Mouse (Mus musculus): ENCODE results near the gene Camta2. TPM values are rescaled to one million over a fixed set of nuclear protein-coding genes. Genes with fewer than 3 reads are reported as not detected.

The Camta2 gene
- polyA plus RNA-seq, 1 experiment from 2014 or later, result 8.7 TPM

- Histone ChIP-seq H3K9ac (ENCODE audit: low read length) (peak overlapping the region; percentile 97), H3K36me3 (ENCODE audit: control insufficient read depth, insufficient read depth, low read length) (peaks cover 28% of the 10 kb centered on the region), H3K9me3 (replicated peaks; ENCODE audit: control insufficient read depth, low read length) (no peaks in the 10 kb centered on the region), H3K4me3 (ENCODE audit: low read depth, low read length) (peak overlapping the region; percentile 100), H3K4me1 (ENCODE audit: control insufficient read depth, insufficient read depth, low read length) (peaks cover 21% of the 10 kb centered on the region), H3K4me2 (ENCODE audit: low read length) (peak overlapping the region; percentile 91), H3K27me3 (replicated peaks; ENCODE audit: control insufficient read depth, insufficient read depth, low read length) (no peaks in the 10 kb centered on the region), H3K27ac (ENCODE audit: low read depth, low read length) (peak overlapping the region; percentile 95)
- peak; percentile 89 for DNase-seq (ENCODE audit: low spot score)
- peak; percentile 64 for ATAC-seq
- WGBS, result under 1% methylated on average over 48 of the region's 48 CpGs
Observed at GRCm38 (mm10) chr11:70654923-70655570, 32.9 kb downstream of the Camta2 start.

GRCm38 (mm10) chr11:70654198-70654922 is 33.5 kb downstream of the Camta2 start, which contains the start of gene Pfn1:
Gene Pfn1, minus strand, starts transcription at chr11:70654644.
- Histone ChIP-seq H3K9me3 (replicated peaks; ENCODE audit: control insufficient read depth, low read length) (no peaks in the 10 kb centered on the region), H3K4me3 (ENCODE audit: low read depth, low read length) (peak within 1 kb of the TSS; percentile 100), H3K4me2 (ENCODE audit: low read length) (peak within 1 kb of the TSS; percentile 91), H3K27me3 (replicated peaks; ENCODE audit: control insufficient read depth, insufficient read depth, low read length) (no peaks in the 10 kb centered on the region), H3K27ac (ENCODE audit: low read depth, low read length) (peak within 1 kb of the TSS; percentile 95), H3K4me1 (ENCODE audit: control insufficient read depth, insufficient read depth, low read length) (peaks cover 21% of the 10 kb centered on the region), H3K9ac (ENCODE audit: low read length) (peak within 1 kb of the TSS; percentile 97), H3K36me3 (ENCODE audit: control insufficient read depth, insufficient read depth, low read length) (peaks cover 35% of the 10 kb centered on the region)
- ATAC-seq, result peak; percentile 69
- WGBS, result under 1% methylated on average over 43 of the region's 61 CpGs
- DNase-seq (ENCODE audit: low spot score), result peak; percentile 89

DNA sequence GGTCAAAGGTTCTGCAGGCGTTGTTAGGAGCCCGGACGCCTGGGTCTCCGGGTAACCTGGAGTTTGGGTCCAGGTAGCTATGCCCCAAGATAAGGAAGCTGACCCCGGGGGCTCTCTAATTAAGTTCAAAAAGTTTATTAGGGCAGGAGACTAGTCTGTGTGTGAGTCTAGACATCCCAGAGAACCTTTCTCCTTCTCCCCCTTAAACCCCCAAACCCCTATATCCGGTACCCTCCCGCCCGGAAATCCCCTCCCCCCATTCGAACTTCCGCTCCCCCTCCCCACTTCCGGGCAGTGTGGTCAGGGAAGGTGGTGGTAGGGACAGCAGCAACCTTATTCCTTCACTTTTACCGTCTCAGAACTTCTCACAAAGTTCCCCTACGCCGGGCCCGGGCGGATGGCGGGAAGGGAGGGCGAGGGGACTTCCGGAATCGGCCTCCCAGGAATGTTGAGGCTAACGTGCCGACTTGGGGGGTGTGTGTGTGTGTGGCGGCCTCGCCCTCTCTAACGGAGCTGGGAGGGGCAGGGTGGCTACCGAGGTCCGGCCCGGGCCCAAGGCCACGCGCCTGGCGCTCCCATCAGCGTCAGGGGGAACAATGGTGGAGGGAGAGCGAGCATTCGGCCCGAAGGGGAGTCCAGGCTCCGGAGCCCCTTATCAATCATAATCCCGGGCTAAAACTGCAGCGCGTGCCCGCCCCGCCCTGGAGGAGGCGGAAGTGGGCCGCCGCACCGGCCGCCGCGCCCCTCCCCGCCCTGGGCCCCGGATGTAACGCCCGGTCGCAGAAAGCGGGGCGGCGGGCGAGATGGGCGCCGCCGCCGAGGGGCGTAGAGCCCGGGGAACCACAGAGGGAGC is 34.3 kb downstream of the Camta2 start:
- H3K27me3 ChIP-seq (replicated peaks; ENCODE audit: control insufficient read depth, insufficient read depth, low read length), result no peaks in the 10 kb centered on the region
- H3K4me3 ChIP-seq (ENCODE audit: low read depth, low read length), result peak overlapping the region; percentile 100
- peak overlapping the region; percentile 95 for H3K27ac ChIP-seq (ENCODE audit: low read depth, low read length)
- peaks cover 26% of the 10 kb centered on the region for H3K4me1 ChIP-seq (ENCODE audit: control insufficient read depth, insufficient read depth, low read length)
- peak overlapping the region; percentile 97 for H3K9ac ChIP-seq (ENCODE audit: low read length)
- 1% methylated on average over 58 of the region's 63 CpGs for WGBS
- peaks cover 43% of the 10 kb centered on the region for H3K36me3 ChIP-seq (ENCODE audit: control insufficient read depth, insufficient read depth, low read length)
- H3K9me3 ChIP-seq (replicated peaks; ENCODE audit: control insufficient read depth, low read length), result no peaks in the 10 kb centered on the region
- peak overlapping the region; percentile 91 for H3K4me2 ChIP-seq (ENCODE audit: low read length)
- DNase-seq (ENCODE audit: low spot score), result peak; percentile 70
- ATAC-seq, result peak; percentile 70

GRCm38 (mm10) chr11:70652884-70653344 is 35.0 kb downstream of the Camta2 start:
- Histone ChIP-seq H3K9me3 (replicated peaks; ENCODE audit: control insufficient read depth, low read length) (no peaks in the 10 kb centered on the region), H3K27me3 (replicated peaks; ENCODE audit: control insufficient read depth, insufficient read depth, low read length) (no peaks in the 10 kb centered on the region), H3K9ac (ENCODE audit: low read length) (peak overlapping the region; percentile 97), H3K36me3 (ENCODE audit: control insufficient read depth, insufficient read depth, low read length) (peaks cover 47% of the 10 kb centered on the region), H3K4me2 (ENCODE audit: low read length) (peak overlapping the region; percentile 91), H3K4me3 (ENCODE audit: low read depth, low read length) (peak overlapping the region; percentile 100), H3K4me1 (ENCODE audit: control insufficient read depth, insufficient read depth, low read length) (peaks cover 32% of the 10 kb centered on the region), H3K27ac (ENCODE audit: low read depth, low read length) (peak overlapping the region; percentile 95)
- DNase-seq (ENCODE audit: low spot score), result no peak
- ATAC-seq, result no peak
- 60% methylated on average over 6 of the region's 6 CpGs for WGBS

DNA sequence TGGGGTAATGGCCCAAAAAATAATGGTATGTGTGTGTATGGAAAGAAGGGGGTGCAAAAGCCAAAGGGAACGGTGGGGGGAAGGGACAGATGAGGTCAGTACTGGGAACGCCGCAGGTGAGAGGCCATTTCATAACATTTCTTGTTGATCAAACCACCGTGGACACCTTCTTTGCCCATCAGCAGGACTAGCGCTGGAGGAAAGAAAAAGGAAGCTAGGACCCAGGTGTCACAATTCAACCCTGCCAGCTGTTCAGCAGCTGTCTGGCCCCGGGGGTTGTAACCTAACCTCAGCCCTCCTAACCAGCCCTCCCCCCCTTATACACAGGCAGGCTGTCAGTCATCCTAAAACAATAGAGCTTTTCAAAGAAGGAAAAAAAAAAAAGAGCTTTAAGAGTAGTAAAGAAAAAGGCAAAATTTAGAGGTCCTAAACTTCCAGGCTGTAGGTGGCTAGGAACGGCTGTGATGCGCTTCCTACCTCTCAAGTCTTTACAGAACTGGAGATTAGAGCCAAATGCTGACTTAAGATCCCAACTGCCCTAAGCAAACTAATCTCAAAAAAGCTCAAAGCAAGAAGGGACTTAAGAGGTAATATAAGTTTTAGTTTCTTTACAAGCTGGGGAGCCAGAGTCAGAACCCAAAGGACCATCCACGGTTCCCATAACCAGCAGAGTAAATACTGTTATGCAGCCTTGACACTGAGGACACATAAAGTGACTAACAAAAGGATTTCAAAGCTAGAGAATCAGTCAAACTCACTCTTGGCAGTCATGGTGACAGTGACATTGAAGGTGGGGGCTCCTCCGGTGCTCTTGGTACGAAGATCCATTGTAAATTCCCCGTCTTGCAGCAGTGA is 35.6 kb downstream of the Camta2 start:
- H3K4me2 ChIP-seq (ENCODE audit: low read length), result peak overlapping the region; percentile 91
- 78% methylated on average over 12 of the region's 12 CpGs for WGBS
- peak overlapping the region; percentile 37 for H3K9ac ChIP-seq (ENCODE audit: low read length)
- no peaks in the 10 kb centered on the region for H3K9me3 ChIP-seq (replicated peaks; ENCODE audit: control insufficient read depth, low read length)
- H3K27me3 ChIP-seq (replicated peaks; ENCODE audit: control insufficient read depth, insufficient read depth, low read length), result no peaks in the 10 kb centered on the region
- DNase-seq (ENCODE audit: low spot score) (no peak), ATAC-seq (no peak)
- H3K36me3 ChIP-seq (ENCODE audit: control insufficient read depth, insufficient read depth, low read length), result peaks cover 47% of the 10 kb centered on the region
- H3K4me3 ChIP-seq (ENCODE audit: low read depth, low read length), result peak overlapping the region; percentile 100
- peaks cover 34% of the 10 kb centered on the region for H3K4me1 ChIP-seq (ENCODE audit: control insufficient read depth, insufficient read depth, low read length)
- H3K27ac ChIP-seq (ENCODE audit: low read depth, low read length), result no peak overlapping the region

DNA sequence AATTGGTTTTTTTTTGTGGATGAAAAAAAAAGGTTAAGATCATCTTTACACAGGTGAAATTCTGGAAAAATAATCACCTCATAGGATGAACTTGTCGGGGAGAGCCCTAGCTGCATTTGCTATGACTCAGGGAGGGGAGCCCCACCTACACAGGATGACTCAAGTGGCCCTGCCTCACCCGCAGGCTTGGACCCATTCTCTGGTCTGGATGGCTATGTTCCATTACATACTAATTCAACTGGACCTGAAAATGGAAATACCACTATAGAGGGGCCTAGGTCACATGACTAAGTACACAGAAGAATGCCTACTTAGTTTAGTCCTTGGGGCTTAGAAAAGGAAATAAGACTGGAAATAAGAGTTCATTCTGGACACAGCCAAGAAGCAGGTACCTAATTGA is 36.5 kb downstream of the Camta2 start:
- 70% methylated on average over 2 of the region's 2 CpGs for WGBS
- Histone ChIP-seq H3K36me3 (ENCODE audit: control insufficient read depth, insufficient read depth, low read length) (peaks cover 47% of the 10 kb centered on the region), H3K27ac (ENCODE audit: low read depth, low read length) (no peak overlapping the region), H3K27me3 (replicated peaks; ENCODE audit: control insufficient read depth, insufficient read depth, low read length) (no peaks in the 10 kb centered on the region), H3K9ac (ENCODE audit: low read length) (no peak overlapping the region), H3K4me2 (ENCODE audit: low read length) (no peak overlapping the region), H3K9me3 (replicated peaks; ENCODE audit: control insufficient read depth, low read length) (no peaks in the 10 kb centered on the region), H3K4me3 (ENCODE audit: low read depth, low read length) (no peak overlapping the region), H3K4me1 (ENCODE audit: control insufficient read depth, insufficient read depth, low read length) (peaks cover 32% of the 10 kb centered on the region)
- ATAC-seq (no peak), DNase-seq (ENCODE audit: low spot score) (no peak)

DNA sequence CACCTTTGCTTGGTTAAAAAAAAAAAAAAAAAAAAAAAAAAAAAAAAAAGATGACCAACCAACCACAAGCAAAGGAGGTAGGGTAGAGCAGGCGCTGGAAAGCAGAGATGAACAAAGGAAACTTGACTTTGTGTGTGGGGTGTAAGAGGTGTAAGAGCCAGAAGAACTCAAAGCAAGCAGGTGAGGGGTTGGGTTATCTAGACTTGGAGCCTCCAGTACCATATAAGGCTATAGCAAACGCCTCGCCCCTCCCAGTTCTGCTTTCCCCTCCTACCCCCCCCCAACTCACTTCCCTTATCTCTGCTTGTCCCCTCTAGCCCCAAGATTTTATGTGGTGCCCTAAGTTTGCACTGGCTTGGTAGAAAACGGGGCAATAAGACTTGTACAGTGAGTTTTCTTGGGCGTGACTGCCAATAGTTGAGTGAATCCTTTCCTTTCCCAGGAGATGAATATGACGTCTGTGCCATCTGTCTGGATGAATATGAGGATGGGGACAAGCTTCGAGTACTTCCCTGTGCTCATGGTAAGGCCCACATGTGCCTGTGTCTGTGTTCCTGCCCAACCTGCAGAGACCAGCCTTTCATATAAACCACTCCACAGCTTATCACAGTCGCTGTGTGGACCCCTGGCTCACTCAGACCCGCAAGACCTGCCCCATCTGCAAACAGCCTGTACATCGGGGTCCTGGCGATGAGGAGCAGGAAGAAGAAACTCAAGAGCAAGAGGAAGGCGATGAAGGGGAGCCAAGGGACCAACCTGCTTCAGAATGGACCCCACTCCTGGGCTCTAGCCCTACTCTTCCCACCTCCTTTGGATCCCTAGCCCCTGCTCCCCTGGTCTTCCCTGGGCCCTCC is 37.4 kb downstream of the Camta2 start:
- Histone ChIP-seq H3K4me2 (ENCODE audit: low read length) (no peak overlapping the region), H3K9me3 (replicated peaks; ENCODE audit: control insufficient read depth, low read length) (no peaks in the 10 kb centered on the region), H3K27me3 (replicated peaks; ENCODE audit: control insufficient read depth, insufficient read depth, low read length) (no peaks in the 10 kb centered on the region), H3K9ac (ENCODE audit: low read length) (no peak overlapping the region), H3K27ac (ENCODE audit: low read depth, low read length) (no peak overlapping the region), H3K4me3 (ENCODE audit: low read depth, low read length) (no peak overlapping the region), H3K4me1 (ENCODE audit: control insufficient read depth, insufficient read depth, low read length) (peaks cover 32% of the 10 kb centered on the region), H3K36me3 (ENCODE audit: control insufficient read depth, insufficient read depth, low read length) (peaks cover 48% of the 10 kb centered on the region)
- no peak for DNase-seq (ENCODE audit: low spot score)
- WGBS, result 84% methylated on average over 12 of the region's 12 CpGs
- ATAC-seq, result no peak

Measured in forebrain, embryonic 14.5 days (tissue).